ENCODE assay signal across 8 mouse cellular contexts in the genomic region with DNA sequence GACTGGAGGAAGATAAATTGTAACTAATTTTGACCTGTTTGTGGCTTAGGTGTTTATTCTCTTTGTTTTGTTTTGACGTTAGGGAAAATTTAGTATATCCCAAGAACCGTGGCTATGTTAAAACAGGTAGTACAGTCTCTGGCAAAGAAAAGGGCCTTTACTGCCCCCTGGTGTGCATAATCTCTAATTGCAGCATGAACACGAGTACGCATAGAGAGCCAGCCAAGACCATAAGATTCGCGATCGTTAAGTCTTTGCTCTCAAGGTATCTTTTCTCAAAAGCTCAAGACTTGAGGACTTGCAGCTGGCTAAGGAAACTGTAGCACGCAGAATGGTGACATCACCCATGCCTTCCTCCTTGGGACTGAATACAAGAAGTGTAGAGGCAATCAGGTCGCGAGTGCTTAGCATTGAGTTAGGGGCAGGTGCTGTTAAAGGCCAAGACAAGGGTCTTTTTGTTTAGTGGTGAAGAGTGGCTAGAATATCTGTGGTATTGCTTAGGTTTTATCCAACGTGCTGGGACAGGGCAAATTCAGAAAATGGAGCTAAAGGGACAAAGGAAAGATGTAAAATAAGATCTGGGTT. TPM values are rescaled to one million over a fixed set of nuclear protein-coding genes. Genes with fewer than 3 reads are reported as not detected.
DNase-seq lines count a peak whose midpoint lies in the region; ATAC-seq and TF ChIP-seq lines count a peak whose summit lies in the region.

No protein-coding gene starts in this region.

- DNase-seq in ovary, adult 18-20 months (ENCODE audit: low spot score): peak; percentile 8
- DNase-seq in ovary, postnatal 10 days (ENCODE audit: low spot score): no peak
- DNase-seq in cerebellum, postnatal 25 days: peak; percentile 59 to 74
- DNase-seq in gastrocnemius, adult 2 months: peak; percentile 51
- DNase-seq in intestine, embryonic 14.5 days (ENCODE audit: low spot score): peak; percentile 71
- DNase-seq in left cerebral cortex, adult 2 months (ENCODE audit: extremely low spot score in 1 of 2, low spot score in 2 of 2): peak; percentile 55 to 72
- DNase-seq in right cerebral cortex, postnatal 36 days (ENCODE audit: low spot score in 2 of 2): peak; percentile 58 to 65

- no peak overlapping the region for H3K4me3 ChIP-seq in gastrocnemius, adult 2 months
- no peak overlapping the region for H3K4me3 ChIP-seq in intestine, embryonic 14.5 days (ENCODE audit: low read depth, low read length)
- peak overlapping the region; percentile 16; the same call in 1 of the 2 replicates for H3K4me3 ChIP-seq in left cerebral cortex, adult 2 months
- peak overlapping the region; percentile 85 for H3K4me3 ChIP-seq in megakaryocyte, embryonic 14.5 days (replicated peaks)

- no peak overlapping the region for H3K9ac ChIP-seq in intestine, embryonic 14.5 days (ENCODE audit: low read length)

- H3K27me3 ChIP-seq in intestine, embryonic 14.5 days (replicated peaks; ENCODE audit: control insufficient read depth, insufficient read depth, low read length): no peaks in the 10 kb centered on the region
- peaks cover 5% of the 10 kb centered on the region for H3K27me3 ChIP-seq in megakaryocyte, embryonic 14.5 days (replicated peaks)

- WGBS in intestine, embryonic 14.5 days: 21% methylated on average over 11 of the region's 11 CpGs

- TF ChIP-seq CTCF in gastrocnemius, adult 2 months (IDR thresholded peaks at IDR 0.05): peak; percentile 83
- TF ChIP-seq CTCF in left cerebral cortex, adult 2 months (IDR thresholded peaks at IDR 0.05): peak; percentile 84

- H3K27ac ChIP-seq in gastrocnemius, adult 2 months: no peak overlapping the region
- H3K27ac ChIP-seq in intestine, embryonic 14.5 days (ENCODE audit: low read depth): no peak overlapping the region
- H3K27ac ChIP-seq in left cerebral cortex, adult 2 months: no peak overlapping the region

- no peaks in the 10 kb centered on the region for H3K9me3 ChIP-seq in intestine, embryonic 14.5 days (ENCODE audit: control insufficient read depth, low read length)
- H3K9me3 ChIP-seq in megakaryocyte, embryonic 14.5 days: peaks cover 23% of the 10 kb centered on the region

- no peaks in the 10 kb centered on the region for H3K4me1 ChIP-seq in intestine, embryonic 14.5 days (replicated peaks; ENCODE audit: control insufficient read depth, insufficient read depth, low read length)
- H3K4me1 ChIP-seq in megakaryocyte, embryonic 14.5 days: peaks cover 23% of the 10 kb centered on the region

- H3K4me2 ChIP-seq in intestine, embryonic 14.5 days (ENCODE audit: low read length): no peak overlapping the region

- ATAC-seq in intestine, embryonic 14.5 days (replicated peaks; ENCODE audit: low FRiP score, low TSS enrichment, low read depth): no peak; the same call in 1 of the 2 replicates

- no peaks in the 10 kb centered on the region for H3K36me3 ChIP-seq in intestine, embryonic 14.5 days (ENCODE audit: control insufficient read depth, insufficient read depth, low read length)
- no peaks in the 10 kb centered on the region for H3K36me3 ChIP-seq in megakaryocyte, embryonic 14.5 days (replicated peaks; ENCODE audit: low read length)

- intact Hi-C loops in gastrocnemius, adult 2 months (cut with DNase I): loop anchor here (1.0 to 2.0 kb wide), 2 partner anchors 34 to 73 kb away; no protein-coding TSS in a partner anchor
- intact Hi-C loops in left cerebral cortex, adult 2 months (cut with DNase I): loop anchor here (2.0 kb wide), 1 partner anchor 72 kb away; no protein-coding TSS in a partner anchor

RNA-seq across cellular contexts. Expression of a gene that starts 35.8 kb away (rescaled TPM):
- 100 to 1,000 TPM; 104 to 168 TPM for total RNA-seq in gastrocnemius, adult 2 months (2021)
- polyA plus RNA-seq in intestine, embryonic 14.5 days (2014; fragmentation: Nextera tagmentation; extraction: Ambion mirVana): 518 and 523 TPM in 2 replicates
- 100 to 1,000 TPM; 321 to 326 TPM for total RNA-seq in left cerebral cortex, adult 2 months (2021)
- polyA plus RNA-seq in megakaryocyte, embryonic 14.5 days (2012; ENCODE audit: insufficient read depth, low replicate concordance): 22.2 and 25.0 TPM in 2 replicates

Comparison
In these comparisons a context has a peak if more than half of its experiments do, and no peak if none do; other contexts are left out.
1. H3K4me3 ChIP-seq: peak in left cerebral cortex, adult 2 months (single experiment) and megakaryocyte, embryonic 14.5 days (single experiment); none in gastrocnemius, adult 2 months (single experiment) and intestine, embryonic 14.5 days (single experiment).